Mouse (Mus musculus) lung, postnatal 0 days (tissue): ENCODE results near the gene Trh.

Experiments
- CTCF ChIP-seq: IDR thresholded peaks from 2 replicates; pipeline ENCODE4 v1.5.1; 2016; ENCODE audit warnings: antibody characterized with exemption, mild to moderate bottlenecking
- EP300 ChIP-seq: IDR thresholded peaks from 2 replicates; pipeline ENCODE4 v1.6.1; 2016; ENCODE audit warnings: antibody characterized with exemption, mild to moderate bottlenecking, control low read depth

GRCm38 (mm10) chr6:92261162-92261843 is 16.9 kb upstream of the Trh start:
- TF ChIP-seq CTCF (no peak), EP300 (no peak)
